Mouse (Mus musculus) kidney, embryonic 16.5 days (tissue): ENCODE measurements around the gene Kcnk6. TPM values are rescaled to one million over a fixed set of nuclear protein-coding genes. Genes with fewer than 3 reads are reported as not detected.
A peak's percentile ranks its signal among the peaks of the same experiment; 100 is the strongest.

ENCODE experiments used
- ATAC-seq: fragments of 200-750 bp; cut with Nextera tagmentation; 2 replicates; pipeline ENCODE4 v1.8.0; 2017; ENCODE audit warnings: moderate TSS enrichment; ENCODE audit not compliant: low FRiP score, low TSS enrichment
- H3K27ac ChIP-seq: fragments of 300-500 bp; sonication (generic); 2 replicates; pipeline ENCODE4 v1.5.1; 2014; ENCODE audit warnings: low read length
- H3K27me3 ChIP-seq: fragments of 300-500 bp; sonication (generic); 2 replicates; pipeline ENCODE4 v1.6.1; 2014; ENCODE audit warnings: low read length, control low read depth, mixed read lengths; ENCODE audit not compliant: insufficient read depth
- H3K36me3 ChIP-seq: fragments of 300-500 bp; sonication (generic); 2 replicates; pipeline ENCODE4 v1.6.1; 2014; ENCODE audit warnings: low read length, control low read depth, mixed read lengths; ENCODE audit not compliant: insufficient read depth
- H3K4me1 ChIP-seq: fragments of 300-500 bp; sonication (generic); 2 replicates; pipeline ENCODE4 v1.6.1; 2014; ENCODE audit warnings: low read length, control low read depth, mixed read lengths; ENCODE audit not compliant: insufficient read depth
- H3K4me2 ChIP-seq: fragments of 300-500 bp; sonication (generic); replicated peaks from 2 replicates; pipeline ENCODE4 v1.6.1; 2014; ENCODE audit warnings: low read depth, low read length
- H3K4me3 ChIP-seq: fragments of 300-500 bp; sonication (generic); 2 replicates; pipeline ENCODE4 v1.5.1; 2014; ENCODE audit warnings: mild to moderate bottlenecking, low read length
- H3K9ac ChIP-seq: fragments of 300-500 bp; sonication (generic); replicated peaks from 2 replicates; pipeline ENCODE4 v1.6.1; 2014; ENCODE audit warnings: low read length
- H3K9me3 ChIP-seq: fragments of 300-500 bp; sonication (generic); 2 replicates; pipeline ENCODE4 v1.6.1; 2016; ENCODE audit warnings: low read length, control low read depth
- WGBS: fragments of 180-500 bp; shearing (Covaris S2); extraction: QIAGEN DNeasy Blood & Tissue Kit; methylation state at CpG from one replicate; pipeline ENCODE4 v1.1.7; 2014; 5-methylcytosine and 5-hydroxymethylcytosine counted together
- polyA plus RNA-seq: library from polyadenylated mRNA; unstranded; fragments of >200 nt; fragmentation: Nextera tagmentation; extraction: Ambion mirVana; gene quantifications from 2 replicates; pipeline ENCODE4 v1.2.1, GENCODE M21; 2015

Gene Kcnk6
- polyA plus RNA-seq, 1 experiment from 2014 or later, result 1.7 TPM

GRCm38 (mm10) chr7:29234661-29235060, 2.3 kb upstream of the Kcnk6 start:
- H3K9me3 ChIP-seq, result no peaks in the 10 kb centered on the region
- ATAC-seq, result no peak
- WGBS, result 88% methylated on average over 5 of the region's 5 CpGs
- no peak overlapping the region for H3K9ac ChIP-seq
- H3K36me3 ChIP-seq, result no peaks in the 10 kb centered on the region
- no peak overlapping the region for H3K27ac ChIP-seq
- H3K27me3 ChIP-seq, result peaks cover 22% of the 10 kb centered on the region
- H3K4me1 ChIP-seq, result peaks cover 17% of the 10 kb centered on the region
- H3K4me2 ChIP-seq, result no peak overlapping the region
- no peak overlapping the region for H3K4me3 ChIP-seq

- Histone ChIP-seq H3K27me3 (peaks cover 22% of the 10 kb centered on the region), H3K9me3 (no peaks in the 10 kb centered on the region), H3K9ac (no peak overlapping the region), H3K4me1 (peaks cover 8% of the 10 kb centered on the region), H3K36me3 (no peaks in the 10 kb centered on the region), H3K4me3 (no peak overlapping the region), H3K27ac (no peak overlapping the region), H3K4me2 (no peak overlapping the region)
- 74% methylated on average over 6 of the region's 6 CpGs for WGBS
- no peak for ATAC-seq
These were observed 1.4 kb upstream of the Kcnk6 start for GRCm38 (mm10) chr7:29233745-29234144.

GRCm38 (mm10) chr7:29231517-29231916, 798 bp downstream of the Kcnk6 start:
- Histone ChIP-seq H3K9me3 (no peaks in the 10 kb centered on the region), H3K4me2 (peak overlapping the region; percentile 96), H3K27ac (0 out of 2 replicates have a peak overlapping the region, but pooled peaks have one; percentile 8), H3K4me3 (peak overlapping the region; percentile 62), H3K36me3 (no peaks in the 10 kb centered on the region), H3K27me3 (peaks cover 22% of the 10 kb centered on the region), H3K4me1 (peaks cover 6% of the 10 kb centered on the region; the same call in 1 of the 2 replicates), H3K9ac (peak overlapping the region; percentile 76)
- 55% methylated on average over 3 of the region's 3 CpGs for WGBS
- 0 out of 2 replicates have a peak, but pooled peaks have one; percentile 4 for ATAC-seq

- Histone ChIP-seq H3K27me3 (peaks cover 22% of the 10 kb centered on the region), H3K36me3 (no peaks in the 10 kb centered on the region), H3K27ac (no peak overlapping the region), H3K4me1 (peaks cover 7% of the 10 kb centered on the region), H3K9ac (no peak overlapping the region), H3K4me2 (no peak overlapping the region; the same call in 1 of the 2 replicates), H3K4me3 (no peak overlapping the region), H3K9me3 (no peaks in the 10 kb centered on the region)
- 43% methylated on average over 3 of the region's 3 CpGs for WGBS
- no peak for ATAC-seq
These were observed 1.8 kb downstream of the Kcnk6 start for GRCm38 (mm10) chr7:29230560-29230959.

- 77% methylated on average over 4 of the region's 4 CpGs for WGBS
- Histone ChIP-seq H3K36me3 (no peaks in the 10 kb centered on the region), H3K9ac (no peak overlapping the region), H3K4me2 (no peak overlapping the region), H3K9me3 (no peaks in the 10 kb centered on the region), H3K4me3 (no peak overlapping the region), H3K4me1 (peaks cover 16% of the 10 kb centered on the region), H3K27me3 (peaks cover 22% of the 10 kb centered on the region), H3K27ac (no peak overlapping the region)
- no peak for ATAC-seq
These were observed 4.1 kb downstream of the Kcnk6 start for GRCm38 (mm10) chr7:29228202-29228601.

GRCm38 (mm10) chr7:29225520-29225919, 6.8 kb downstream of the Kcnk6 start:
- 69% methylated on average over 13 of the region's 13 CpGs for WGBS
- Histone ChIP-seq H3K36me3 (no peaks in the 10 kb centered on the region), H3K4me1 (peaks cover 10% of the 10 kb centered on the region), H3K4me3 (no peak overlapping the region), H3K9ac (no peak overlapping the region), H3K4me2 (peak overlapping the region; percentile 35; the same call in 1 of the 2 replicates), H3K9me3 (peaks cover 3% of the 10 kb centered on the region), H3K27ac (no peak overlapping the region), H3K27me3 (peaks cover 1% of the 10 kb centered on the region; the same call in 1 of the 2 replicates)
- ATAC-seq, result no peak

GRCm38 (mm10) chr7:29224756-29225394, 7.4 kb downstream of the Kcnk6 start:
- Histone ChIP-seq H3K4me1 (peaks cover 10% of the 10 kb centered on the region), H3K4me3 (peak overlapping the region; percentile 11; the same call in 1 of the 2 replicates), H3K36me3 (0 out of 2 replicates have a peak, but pooled peaks cover 6% of the 10 kb centered on the region), H3K4me2 (peak overlapping the region; percentile 35), H3K27ac (no peak overlapping the region), H3K27me3 (no peaks in the 10 kb centered on the region), H3K9ac (peak overlapping the region; percentile 15; the same call in 1 of the 2 replicates), H3K9me3 (peaks cover 9% of the 10 kb centered on the region)
- 0 out of 2 replicates have a peak, but pooled peaks have one; percentile 55 for ATAC-seq
- WGBS, result 17% methylated on average over 16 of the region's 16 CpGs

- Histone ChIP-seq H3K9me3 (peaks cover 34% of the 10 kb centered on the region), H3K9ac (no peak overlapping the region), H3K4me1 (peaks cover 14% of the 10 kb centered on the region; the same call in 1 of the 2 replicates), H3K4me3 (no peak overlapping the region), H3K27me3 (no peaks in the 10 kb centered on the region), H3K27ac (no peak overlapping the region), H3K36me3 (0 out of 2 replicates have a peak, but pooled peaks cover 6% of the 10 kb centered on the region), H3K4me2 (no peak overlapping the region)
- ATAC-seq, result no peak
- WGBS, result 49% methylated on average over 15 of the region's 15 CpGs
These were observed 17.5 kb downstream of the Kcnk6 start for GRCm38 (mm10) chr7:29214846-29215245.

GRCm38 (mm10) chr7:29214236-29214635, 18.1 kb downstream of the Kcnk6 start:
- Histone ChIP-seq H3K4me1 (peaks cover 14% of the 10 kb centered on the region; the same call in 1 of the 2 replicates), H3K27me3 (no peaks in the 10 kb centered on the region), H3K27ac (no peak overlapping the region), H3K4me2 (peak overlapping the region; percentile 36; the same call in 1 of the 2 replicates), H3K36me3 (0 out of 2 replicates have a peak, but pooled peaks cover 4% of the 10 kb centered on the region), H3K9me3 (peaks cover 28% of the 10 kb centered on the region), H3K4me3 (no peak overlapping the region), H3K9ac (no peak overlapping the region)
- no peak for ATAC-seq
- WGBS, result 54% methylated on average over 2 of the region's 2 CpGs

- H3K27ac ChIP-seq, result no peak within 1 kb of the TSS
- WGBS, result 2% methylated on average over 20 of the region's 20 CpGs
- no peaks in the 10 kb centered on the region for H3K27me3 ChIP-seq
- peak within 1 kb of the TSS; percentile 11; the same call in 1 of the 2 replicates for H3K4me3 ChIP-seq
- no peak within 1 kb of the TSS for H3K9ac ChIP-seq
- ATAC-seq, result peak; percentile 71
- H3K4me2 ChIP-seq, result peak within 1 kb of the TSS; percentile 36
- H3K36me3 ChIP-seq, result 0 out of 2 replicates have a peak, but pooled peaks cover 4% of the 10 kb centered on the region
- H3K9me3 ChIP-seq, result peaks cover 23% of the 10 kb centered on the region
- H3K4me1 ChIP-seq, result peaks cover 14% of the 10 kb centered on the region; the same call in 1 of the 2 replicates
These were observed 18.6 kb downstream of the Kcnk6 start, which contains the start of gene Catsperg1 for GRCm38 (mm10) chr7:29213675-29214082. Catsperg1 (minus strand) TSS chr7:29214035.
